Mouse (Mus musculus) neural tube, embryonic 14.5 days (tissue): ENCODE measurements at regions not wholly inside any gene's neighbourhood (a gene's known extent, or its start where the extent isn't known, plus 50 kb on each side); places are given as distances from the start of the nearest gene placed in this dataset.

Source experiments
- ATAC-seq: fragments of 200-750 bp; cut with Nextera tagmentation; 2 replicates; pipeline ENCODE4 v1.8.0; 2017; ENCODE audit warnings: low read depth, mild to moderate bottlenecking, moderate TSS enrichment, moderate library complexity
- H3K27ac ChIP-seq: fragments of 300-500 bp; sonication (generic); 2 replicates; pipeline ENCODE4 v1.5.1; 2014; ENCODE audit warnings: low read depth, mild to moderate bottlenecking, control low read depth, low read length, moderate library complexity, mixed read lengths
- H3K27me3 ChIP-seq: fragments of 300-500 bp; sonication (generic); 2 replicates; pipeline ENCODE4 v1.6.1; 2014; ENCODE audit warnings: low read length; ENCODE audit not compliant: control insufficient read depth, insufficient read depth
- H3K36me3 ChIP-seq: fragments of 300-500 bp; sonication (generic); 2 replicates; pipeline ENCODE4 v1.6.1; 2014; ENCODE audit warnings: low read length, mixed read lengths; ENCODE audit not compliant: control insufficient read depth, insufficient read depth
- H3K4me1 ChIP-seq: fragments of 300-500 bp; sonication (generic); 2 replicates; pipeline ENCODE4 v1.6.1; 2014; ENCODE audit warnings: low read length; ENCODE audit not compliant: control insufficient read depth, insufficient read depth
- H3K4me2 ChIP-seq: fragments of 300-500 bp; sonication (generic); 2 replicates; pipeline ENCODE4 v1.6.1; 2014; ENCODE audit warnings: mild to moderate bottlenecking, low read depth, low read length, control low read depth
- H3K4me3 ChIP-seq: fragments of 300-500 bp; sonication (generic); 2 replicates; pipeline ENCODE4 v1.5.1; 2014; ENCODE audit warnings: low read depth, low read length, control low read depth, mixed read lengths
- H3K9ac ChIP-seq: fragments of 300-500 bp; sonication (generic); replicated peaks from 2 replicates; pipeline ENCODE4 v1.6.1; 2014; ENCODE audit warnings: low read depth, mild to moderate bottlenecking, control low read depth, low read length, mixed read lengths
- H3K9me3 ChIP-seq: fragments of 300-500 bp; sonication (generic); 2 replicates; pipeline ENCODE4 v1.6.1; 2016; ENCODE audit warnings: low read length; ENCODE audit not compliant: control insufficient read depth
- WGBS: fragments of 180-500 bp; shearing (Covaris S2); extraction: QIAGEN DNeasy Blood & Tissue Kit; methylation state at CpG from one replicate; pipeline ENCODE4 v1.1.7; 2014; 5-methylcytosine and 5-hydroxymethylcytosine counted together

DNA sequence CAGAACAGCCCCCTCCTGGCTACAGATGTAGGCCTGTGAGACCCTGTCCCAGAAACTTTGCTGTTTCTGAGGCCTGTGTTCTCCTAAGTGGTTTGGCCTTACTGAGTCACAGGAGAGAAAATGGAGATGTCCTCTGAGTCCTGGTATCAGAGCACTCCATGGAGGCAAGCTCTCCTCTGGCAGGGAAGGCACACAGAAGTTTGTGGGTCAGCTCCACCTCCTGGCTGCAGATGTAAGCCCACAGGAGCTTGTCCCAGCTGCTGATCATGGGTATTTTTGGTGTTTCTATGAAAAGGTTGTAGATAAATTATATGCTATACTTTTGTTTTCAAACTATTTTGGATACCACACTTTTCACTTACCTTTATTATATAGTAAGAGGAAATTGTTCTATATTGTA, 711.7 kb downstream of the Slitrk6 start:
- Histone ChIP-seq H3K4me3 (no peak overlapping the region), H3K4me2 (no peak overlapping the region), H3K9me3 (no peaks in the 10 kb centered on the region), H3K27ac (no peak overlapping the region), H3K36me3 (no peaks in the 10 kb centered on the region), H3K9ac (no peak overlapping the region), H3K4me1 (no peaks in the 10 kb centered on the region), H3K27me3 (no peaks in the 10 kb centered on the region)
- ATAC-seq = no peak

DNA sequence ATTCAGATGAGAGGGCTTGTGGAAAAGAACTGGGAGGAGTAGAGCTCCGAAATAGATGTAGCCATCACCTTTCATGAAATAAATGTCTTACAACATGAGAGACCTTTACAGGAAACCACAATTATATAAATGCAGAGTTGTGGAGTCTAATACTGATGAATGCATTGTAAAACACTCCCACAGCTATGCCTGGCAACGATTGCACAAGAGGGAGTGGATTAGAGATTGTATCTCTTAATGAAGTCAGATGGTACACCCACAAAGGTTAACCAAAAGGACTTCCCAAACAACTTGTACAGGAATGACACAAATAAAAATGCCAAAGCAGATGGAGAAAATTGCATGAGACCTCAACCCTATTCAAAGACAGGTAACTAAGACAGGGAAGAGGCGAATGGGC, 733.1 kb downstream of the Slitrk6 start:
- Histone ChIP-seq H3K4me1 (no peaks in the 10 kb centered on the region), H3K9me3 (no peaks in the 10 kb centered on the region), H3K4me2 (no peak overlapping the region), H3K4me3 (no peak overlapping the region), H3K36me3 (no peaks in the 10 kb centered on the region), H3K27ac (no peak overlapping the region), H3K27me3 (no peaks in the 10 kb centered on the region), H3K9ac (no peak overlapping the region)
- ATAC-seq = no peak
- 81% methylated on average over 3 of the region's 3 CpGs for WGBS

DNA sequence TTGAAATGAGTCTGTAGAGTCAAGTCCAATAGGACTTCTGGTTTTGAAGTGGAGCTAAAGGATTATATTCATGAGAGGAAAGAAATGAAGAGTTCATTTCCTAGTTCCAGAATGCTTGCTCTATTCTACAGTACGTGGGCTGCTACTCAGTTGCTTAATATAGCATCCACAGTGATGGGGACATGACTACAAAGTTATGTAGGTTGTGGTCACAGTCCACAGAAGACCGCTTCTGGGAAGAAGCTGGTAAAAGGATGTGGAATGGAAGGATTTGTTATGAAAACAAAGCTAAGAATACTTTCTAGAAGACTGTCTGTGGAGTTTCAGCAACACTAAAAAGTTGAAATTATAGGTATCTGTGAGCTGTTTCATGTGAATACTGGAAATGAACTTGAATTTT, 739.8 kb downstream of the Slitrk6 start:
- no peak overlapping the region for H3K4me3 ChIP-seq

DNA sequence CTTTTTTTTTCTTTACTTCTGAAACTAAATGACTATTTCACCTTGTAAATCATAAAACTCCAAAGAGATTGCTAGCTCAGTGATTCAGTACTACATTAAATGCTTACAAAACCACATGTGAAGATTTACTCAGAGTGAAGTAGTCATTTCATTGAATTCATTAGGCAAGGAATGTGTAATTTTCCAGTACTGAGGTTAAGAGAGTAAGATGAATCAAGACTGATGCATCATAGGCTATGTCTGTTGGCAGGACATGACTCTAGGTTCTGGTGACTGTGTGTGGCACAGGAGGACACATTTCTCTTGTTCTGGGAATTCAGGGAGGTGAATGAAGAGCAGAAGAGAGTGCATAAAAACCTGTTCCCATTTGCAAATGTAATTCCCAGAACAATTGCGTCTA, 741.7 kb downstream of the Slitrk6 start:
- H3K9ac ChIP-seq = no peak overlapping the region
- WGBS = 94% methylated on average over 1 of the region's 1 CpGs
- no peak overlapping the region for H3K27ac ChIP-seq
- no peaks in the 10 kb centered on the region for H3K9me3 ChIP-seq
- no peak for ATAC-seq
- H3K4me2 ChIP-seq = no peak overlapping the region
- no peaks in the 10 kb centered on the region for H3K36me3 ChIP-seq
- no peak overlapping the region for H3K4me3 ChIP-seq
- H3K27me3 ChIP-seq = no peaks in the 10 kb centered on the region
- no peaks in the 10 kb centered on the region for H3K4me1 ChIP-seq

More for the DNA sequence above, 739.8 kb downstream of the Slitrk6 start:
- ATAC-seq = no peak
- no peaks in the 10 kb centered on the region for H3K36me3 ChIP-seq
- no peaks in the 10 kb centered on the region for H3K9me3 ChIP-seq
- H3K4me2 ChIP-seq = no peak overlapping the region
- WGBS = 75% methylated on average over 2 of the region's 2 CpGs
- H3K4me1 ChIP-seq = no peaks in the 10 kb centered on the region
- no peak overlapping the region for H3K9ac ChIP-seq
- H3K27me3 ChIP-seq = no peaks in the 10 kb centered on the region
- no peak overlapping the region for H3K27ac ChIP-seq

DNA sequence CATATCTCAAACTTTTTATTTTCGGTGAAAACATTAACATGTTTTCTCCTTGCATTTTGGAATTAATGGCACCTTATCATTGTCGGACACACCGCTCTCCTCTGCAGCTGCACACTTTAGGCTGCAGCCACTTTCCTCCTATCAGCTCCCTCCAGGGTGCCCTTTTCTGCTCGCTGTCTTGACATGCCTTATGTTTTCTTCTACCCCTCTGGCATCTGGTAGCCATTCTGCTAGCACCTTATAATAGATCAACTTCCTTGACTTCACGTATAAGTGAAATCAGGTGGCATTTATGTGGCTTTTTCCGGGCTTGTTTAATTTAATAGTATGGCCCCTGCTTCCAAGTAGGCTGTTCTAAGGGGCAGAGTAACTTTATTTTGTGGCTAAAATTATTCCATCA, 747.8 kb downstream of the Slitrk6 start:
- ATAC-seq = no peak
- Histone ChIP-seq H3K36me3 (no peaks in the 10 kb centered on the region), H3K9me3 (no peaks in the 10 kb centered on the region), H3K4me3 (no peak overlapping the region), H3K4me2 (no peak overlapping the region), H3K9ac (no peak overlapping the region), H3K27ac (no peak overlapping the region), H3K27me3 (no peaks in the 10 kb centered on the region), H3K4me1 (no peaks in the 10 kb centered on the region)
- 72% methylated on average over 6 of the region's 6 CpGs for WGBS

DNA sequence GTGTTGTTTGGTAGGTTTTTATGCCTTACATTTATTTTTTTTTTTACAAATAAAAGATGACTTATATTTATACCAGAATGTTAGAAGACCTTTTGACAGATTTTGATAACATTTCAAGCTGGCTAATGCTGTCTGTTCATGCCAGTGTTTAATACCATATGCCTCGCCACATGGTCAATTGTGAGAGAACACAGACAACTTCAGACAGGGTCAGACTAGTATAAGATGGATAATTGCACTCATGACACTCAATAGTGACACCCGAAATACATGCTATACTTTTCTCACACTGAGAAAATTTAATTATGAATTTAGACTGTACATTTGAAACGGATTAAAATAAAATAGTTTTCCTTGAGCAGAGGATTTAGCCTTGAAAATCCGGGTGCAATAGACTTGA, 769.9 kb downstream of the Slitrk6 start:
- H3K27ac ChIP-seq = no peak overlapping the region
- no peak overlapping the region for H3K9ac ChIP-seq
- no peaks in the 10 kb centered on the region for H3K9me3 ChIP-seq
- no peaks in the 10 kb centered on the region for H3K4me1 ChIP-seq
- ATAC-seq = no peak
- 75% methylated on average over 4 of the region's 4 CpGs for WGBS
- no peaks in the 10 kb centered on the region for H3K27me3 ChIP-seq
- H3K4me2 ChIP-seq = no peak overlapping the region
- no peaks in the 10 kb centered on the region for H3K36me3 ChIP-seq
- H3K4me3 ChIP-seq = no peak overlapping the region

DNA sequence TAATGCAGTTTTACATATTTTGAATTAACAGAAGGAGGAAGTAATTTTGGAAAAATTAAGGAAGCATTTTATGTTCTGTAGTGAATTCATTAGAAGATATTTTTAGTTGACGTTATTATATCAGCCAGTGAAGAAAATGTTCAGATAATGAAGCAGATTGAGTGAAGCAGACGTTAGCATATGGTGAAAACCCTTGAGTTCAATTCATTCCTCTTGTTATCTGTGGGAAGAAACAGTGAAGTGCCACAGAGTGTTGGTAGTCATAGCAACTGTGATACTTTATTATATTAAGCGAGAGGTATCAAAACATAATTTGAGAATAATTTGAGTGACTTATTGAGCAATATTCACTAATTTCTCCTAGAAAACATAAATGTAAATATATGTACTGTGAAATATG, 796.9 kb downstream of the Slitrk6 start:
- Histone ChIP-seq H3K27me3 (no peaks in the 10 kb centered on the region), H3K4me1 (no peaks in the 10 kb centered on the region), H3K4me2 (no peak overlapping the region), H3K9me3 (no peaks in the 10 kb centered on the region), H3K9ac (no peak overlapping the region), H3K36me3 (no peaks in the 10 kb centered on the region), H3K27ac (no peak overlapping the region), H3K4me3 (no peak overlapping the region)
- ATAC-seq = peak; percentile 54; the same call in 1 of the 2 replicates
- WGBS = 66% methylated on average over 3 of the region's 3 CpGs

DNA sequence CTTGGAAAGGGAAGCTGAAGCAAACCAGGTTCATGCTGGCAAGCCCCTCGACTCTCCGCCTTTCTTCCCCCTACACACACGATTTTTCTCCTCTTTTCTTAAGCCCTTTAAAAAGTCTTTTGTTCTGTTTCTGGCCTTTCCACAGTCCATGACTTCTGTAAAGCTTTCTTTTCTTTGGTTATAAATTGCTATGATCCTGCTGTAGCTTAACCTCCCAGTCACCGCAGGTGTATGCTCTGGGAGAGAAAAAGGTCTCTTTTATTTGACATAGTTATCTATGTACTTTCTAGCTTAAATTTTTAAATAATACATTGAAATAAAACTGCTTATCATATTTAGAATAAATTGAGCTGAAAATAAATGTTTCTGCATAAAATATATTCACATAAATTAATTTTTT, 813.0 kb downstream of the Slitrk6 start:
- Histone ChIP-seq H3K4me3 (no peak overlapping the region), H3K4me1 (no peaks in the 10 kb centered on the region), H3K4me2 (no peak overlapping the region), H3K9me3 (no peaks in the 10 kb centered on the region), H3K9ac (no peak overlapping the region), H3K36me3 (no peaks in the 10 kb centered on the region), H3K27me3 (no peaks in the 10 kb centered on the region), H3K27ac (no peak overlapping the region)
- no peak for ATAC-seq
- WGBS = 69% methylated on average over 4 of the region's 4 CpGs

DNA sequence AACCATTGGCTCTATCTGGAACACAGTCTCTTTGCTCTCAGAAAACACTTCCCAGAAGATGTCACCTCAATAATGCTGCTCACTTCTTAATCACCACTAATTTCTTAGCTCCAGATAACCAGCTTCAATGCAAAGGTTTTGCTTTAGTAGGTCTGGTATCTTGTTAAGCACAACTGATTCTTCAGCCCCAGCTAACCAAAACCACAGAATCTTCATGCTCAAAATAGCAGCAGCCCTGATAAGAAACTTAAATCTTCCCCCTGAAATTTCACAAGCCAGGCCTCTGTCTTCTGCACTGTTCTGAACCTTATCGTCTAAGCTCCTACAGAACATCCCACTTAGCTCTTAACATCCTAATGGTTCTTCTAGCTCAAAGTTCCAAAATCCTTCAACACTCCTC, 813.8 kb downstream of the Slitrk6 start:
- Histone ChIP-seq H3K36me3 (no peaks in the 10 kb centered on the region), H3K4me1 (no peaks in the 10 kb centered on the region), H3K4me2 (no peak overlapping the region), H3K27ac (no peak overlapping the region), H3K9me3 (no peaks in the 10 kb centered on the region), H3K4me3 (no peak overlapping the region), H3K9ac (no peak overlapping the region), H3K27me3 (no peaks in the 10 kb centered on the region)
- no peak for ATAC-seq
- WGBS = 97% methylated on average over 1 of the region's 1 CpGs

DNA sequence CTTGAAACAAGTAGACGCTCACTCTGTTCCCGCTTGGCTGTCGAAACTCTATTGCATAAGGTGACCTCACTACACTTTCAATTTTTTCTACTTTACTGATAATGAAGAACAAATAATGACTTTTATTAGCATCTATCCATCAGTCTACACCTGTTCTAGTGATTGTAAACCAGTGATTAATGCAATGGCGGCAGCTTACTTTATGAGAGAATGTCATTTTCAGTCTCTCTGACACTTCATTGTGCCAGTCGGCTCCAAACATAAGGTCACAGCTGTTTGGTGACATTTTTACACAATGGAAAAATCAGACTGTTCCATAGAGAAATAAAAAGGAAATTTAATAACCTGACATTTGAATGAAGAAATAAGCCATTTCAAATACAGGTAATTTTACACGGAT, 817.5 kb downstream of the Slitrk6 start:
- H3K27ac ChIP-seq = no peak overlapping the region
- H3K4me2 ChIP-seq = no peak overlapping the region
- H3K36me3 ChIP-seq = no peaks in the 10 kb centered on the region
- no peaks in the 10 kb centered on the region for H3K4me1 ChIP-seq
- no peaks in the 10 kb centered on the region for H3K9me3 ChIP-seq
- H3K9ac ChIP-seq = no peak overlapping the region
- ATAC-seq = no peak
- no peak overlapping the region for H3K4me3 ChIP-seq
- H3K27me3 ChIP-seq = no peaks in the 10 kb centered on the region
- 87% methylated on average over 6 of the region's 6 CpGs for WGBS
